Mouse (Mus musculus) forebrain, embryonic 16.5 days (tissue): ENCODE data around the gene Bcl7b. TPM values are rescaled to one million over a fixed set of nuclear protein-coding genes. Genes with fewer than 3 reads are reported as not detected.

Experiments used
- ATAC-seq: fragments of 200-750 bp; cut with Nextera tagmentation; 2 replicates; pipeline ENCODE4 v1.8.0; 2017; ENCODE audit warnings: mild to moderate bottlenecking, moderate library complexity
- H3K27ac ChIP-seq: fragments of 300-500 bp; sonication (generic); 2 replicates; pipeline ENCODE4 v1.5.1; 2014; ENCODE audit warnings: low read length, control low read depth
- H3K27me3 ChIP-seq: fragments of 300-500 bp; sonication (generic); replicated peaks from 2 replicates; pipeline ENCODE4 v1.6.1; 2014; ENCODE audit warnings: low read length; ENCODE audit not compliant: control insufficient read depth, insufficient read depth
- H3K36me3 ChIP-seq: fragments of 300-500 bp; sonication (generic); 2 replicates; pipeline ENCODE4 v1.6.1; 2014; ENCODE audit not compliant: control insufficient read depth, insufficient read depth
- H3K4me1 ChIP-seq: fragments of 300-500 bp; sonication (generic); replicated peaks from 2 replicates; pipeline ENCODE4 v1.6.1; 2014; ENCODE audit warnings: low read length; ENCODE audit not compliant: control insufficient read depth, insufficient read depth
- H3K4me2 ChIP-seq: fragments of 300-500 bp; sonication (generic); 2 replicates; pipeline ENCODE4 v1.6.1; 2014; ENCODE audit warnings: mild to moderate bottlenecking, low read length, control low read depth
- H3K4me3 ChIP-seq: fragments of 300-500 bp; sonication (generic); replicated peaks from 2 replicates; pipeline ENCODE4 v1.5.1; 2014; ENCODE audit warnings: mild to moderate bottlenecking, low read length, control low read depth
- H3K9ac ChIP-seq: fragments of 300-500 bp; sonication (generic); replicated peaks from 2 replicates; pipeline ENCODE4 v1.6.1; 2014; ENCODE audit warnings: low read depth, low read length, control low read depth
- H3K9me3 ChIP-seq: fragments of 300-500 bp; sonication (generic); 2 replicates; pipeline ENCODE4 v1.6.1; 2016; ENCODE audit warnings: low read length; ENCODE audit not compliant: control insufficient read depth
- WGBS: fragments of 180-500 bp; shearing (Covaris S2); extraction: QIAGEN DNeasy Blood & Tissue Kit; methylation state at CpG from one replicate; pipeline ENCODE4 v1.1.7; 2014; 5-methylcytosine and 5-hydroxymethylcytosine counted together
- polyA plus RNA-seq: library from polyadenylated mRNA; unstranded; fragments of >200 nt; fragmentation: Nextera tagmentation; extraction: Ambion mirVana; gene quantifications from 2 replicates; pipeline ENCODE4 v1.2.1, GENCODE M21; 2015

Bcl7b gene
- polyA plus RNA-seq, 1 experiment from 2014 or later, result 49.7 TPM

DNA sequence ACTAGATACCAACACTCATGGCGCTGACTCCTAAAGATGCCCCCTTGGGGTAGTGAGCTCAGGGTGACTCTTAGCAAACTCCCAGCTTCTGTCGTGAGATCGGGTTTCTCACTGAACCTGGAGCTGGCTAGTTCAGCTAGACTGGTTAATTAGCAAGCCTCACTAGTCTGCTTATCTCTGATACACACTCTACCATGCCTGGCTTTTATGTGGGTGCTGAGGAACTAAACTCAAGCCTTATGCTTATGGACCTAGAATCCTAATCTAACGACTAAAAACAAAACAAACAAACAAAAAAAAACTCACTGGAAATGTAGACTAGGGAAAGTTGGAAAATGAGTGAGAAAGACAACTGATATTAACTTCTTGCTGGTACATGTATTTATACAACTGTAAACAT, 23.6 kb upstream of the Bcl7b start:
- Histone ChIP-seq H3K4me3 (no peak overlapping the region), H3K27ac (no peak overlapping the region), H3K36me3 (no peaks in the 10 kb centered on the region), H3K9me3 (no peaks in the 10 kb centered on the region), H3K9ac (no peak overlapping the region), H3K27me3 (no peaks in the 10 kb centered on the region), H3K4me1 (peaks cover 6% of the 10 kb centered on the region; the same call in 1 of the 2 replicates), H3K4me2 (no peak overlapping the region)
- 67% methylated on average over 4 of the region's 4 CpGs for WGBS
- no peak for ATAC-seq

GRCm38 (mm10) chr5:135145532-135145931, 22.6 kb upstream of the Bcl7b start:
- ATAC-seq, result no peak
- Histone ChIP-seq H3K9me3 (no peaks in the 10 kb centered on the region), H3K27ac (no peak overlapping the region), H3K4me2 (no peak overlapping the region), H3K4me3 (no peak overlapping the region), H3K27me3 (no peaks in the 10 kb centered on the region), H3K4me1 (peaks cover 9% of the 10 kb centered on the region; the same call in 1 of the 2 replicates), H3K36me3 (no peaks in the 10 kb centered on the region), H3K9ac (no peak overlapping the region)
- WGBS, result 91% methylated on average over 3 of the region's 3 CpGs

DNA sequence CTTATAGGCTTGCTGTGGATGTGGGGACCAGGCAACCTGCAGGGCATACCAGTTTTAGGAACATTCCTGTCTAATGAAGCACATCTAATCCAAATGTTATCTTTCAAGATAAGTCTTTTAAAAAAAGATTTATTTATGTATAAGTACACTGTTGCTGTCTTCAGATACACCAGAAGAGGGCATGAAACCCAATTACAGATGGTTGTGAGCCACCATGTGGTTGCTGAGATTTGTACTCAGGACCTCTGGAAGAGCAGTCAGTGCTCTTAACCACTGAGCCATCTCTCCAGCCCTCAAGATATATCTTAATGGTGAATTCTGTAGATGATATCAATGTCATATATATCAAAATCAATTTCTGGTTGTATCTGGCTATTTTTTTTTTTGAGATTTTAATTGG, 22.1 kb upstream of the Bcl7b start:
- H3K27ac ChIP-seq, result no peak overlapping the region
- ATAC-seq, result no peak
- no peak overlapping the region for H3K9ac ChIP-seq
- no peak overlapping the region for H3K4me3 ChIP-seq
- no peaks in the 10 kb centered on the region for H3K27me3 ChIP-seq
- no peak overlapping the region for H3K4me2 ChIP-seq
- no peaks in the 10 kb centered on the region for H3K9me3 ChIP-seq
- H3K4me1 ChIP-seq, result peaks cover 10% of the 10 kb centered on the region; the same call in 1 of the 2 replicates
- H3K36me3 ChIP-seq, result no peaks in the 10 kb centered on the region

- WGBS, result under 1% methylated on average over 13 of the region's 13 CpGs
- Histone ChIP-seq H3K27ac (no peak overlapping the region; the same call in 1 of the 2 replicates), H3K4me1 (peaks cover 10% of the 10 kb centered on the region; the same call in 1 of the 2 replicates), H3K9ac (peak overlapping the region; percentile 82), H3K9me3 (no peaks in the 10 kb centered on the region), H3K27me3 (no peaks in the 10 kb centered on the region), H3K4me3 (peak overlapping the region; percentile 88), H3K4me2 (peak overlapping the region; percentile 77), H3K36me3 (no peaks in the 10 kb centered on the region; the same call in none of the 2 replicates)
- ATAC-seq, result no peak
Observed at GRCm38 (mm10) chr5:135148715-135149052, 19.4 kb upstream of the Bcl7b start.

GRCm38 (mm10) chr5:135149053-135149819, 18.8 kb upstream of the Bcl7b start, which contains the start of gene Tbl2:
Gene Tbl2, plus strand, starts transcription at chr5:135149657.
- peak; percentile 97 for ATAC-seq
- H3K4me1 ChIP-seq, result peaks cover 10% of the 10 kb centered on the region; the same call in 1 of the 2 replicates
- H3K9ac ChIP-seq, result peak within 1 kb of the TSS; percentile 82
- peak within 1 kb of the TSS; percentile 69 for H3K27ac ChIP-seq
- peak within 1 kb of the TSS; percentile 77 for H3K4me2 ChIP-seq
- peak within 1 kb of the TSS; percentile 88 for H3K4me3 ChIP-seq
- peaks cover 4% of the 10 kb centered on the region for H3K36me3 ChIP-seq
- WGBS, result 0% methylated on average over 61 of the region's 63 CpGs
- no peaks in the 10 kb centered on the region for H3K9me3 ChIP-seq
- H3K27me3 ChIP-seq, result no peaks in the 10 kb centered on the region

- Histone ChIP-seq H3K9me3 (no peaks in the 10 kb centered on the region), H3K27me3 (no peaks in the 10 kb centered on the region)
- 0% methylated on average over 23 of the region's 23 CpGs for WGBS
Observed at GRCm38 (mm10) chr5:135149820-135150178, 18.3 kb upstream of the Bcl7b start.

DNA sequence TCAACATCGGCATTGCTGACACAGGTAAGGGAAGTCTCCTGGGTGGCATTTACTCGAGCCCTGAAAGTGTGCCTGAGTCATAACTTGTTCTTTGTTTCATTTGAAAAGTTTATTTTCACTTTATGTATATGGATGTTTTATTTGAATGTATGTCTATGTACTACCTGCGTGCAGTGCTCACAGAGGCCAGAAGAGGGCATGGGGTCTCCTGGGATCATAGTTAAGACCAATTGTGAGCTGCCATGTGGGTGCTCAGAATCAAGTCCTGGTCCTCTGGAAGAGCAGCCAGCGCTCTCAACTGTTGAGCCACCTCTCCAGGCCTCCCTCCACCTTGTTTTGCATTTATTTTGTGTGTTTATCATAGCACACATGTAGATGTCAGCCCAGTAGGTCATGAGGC, 11.6 kb upstream of the Bcl7b start:
- WGBS, result 95% methylated on average over 4 of the region's 4 CpGs
- no peak for ATAC-seq

More at GRCm38 (mm10) chr5:135149820-135150178, 18.3 kb upstream of the Bcl7b start:
- Histone ChIP-seq H3K4me1 (peaks cover 10% of the 10 kb centered on the region; the same call in 1 of the 2 replicates), H3K4me2 (peak overlapping the region; percentile 77), H3K27ac (peak overlapping the region; percentile 69), H3K4me3 (peak overlapping the region; percentile 88), H3K36me3 (peaks cover 7% of the 10 kb centered on the region), H3K9ac (peak overlapping the region; percentile 82)
- no peak for ATAC-seq

GRCm38 (mm10) chr5:135161221-135161620, 6.9 kb upstream of the Bcl7b start:
- no peaks in the 10 kb centered on the region for H3K4me1 ChIP-seq
- H3K36me3 ChIP-seq, result peaks cover 33% of the 10 kb centered on the region
- no peaks in the 10 kb centered on the region for H3K27me3 ChIP-seq
- H3K4me3 ChIP-seq, result no peak overlapping the region
- no peak for ATAC-seq
- H3K9me3 ChIP-seq, result no peaks in the 10 kb centered on the region
- no peak overlapping the region for H3K9ac ChIP-seq
- no peak overlapping the region for H3K27ac ChIP-seq
- WGBS, result 92% methylated on average over 4 of the region's 4 CpGs
- no peak overlapping the region for H3K4me2 ChIP-seq

More for the DNA sequence above, 11.6 kb upstream of the Bcl7b start:
- Histone ChIP-seq H3K27me3 (no peaks in the 10 kb centered on the region), H3K9ac (no peak overlapping the region), H3K9me3 (no peaks in the 10 kb centered on the region), H3K27ac (no peak overlapping the region), H3K4me2 (no peak overlapping the region), H3K4me3 (no peak overlapping the region), H3K36me3 (peaks cover 43% of the 10 kb centered on the region), H3K4me1 (no peaks in the 10 kb centered on the region)

DNA sequence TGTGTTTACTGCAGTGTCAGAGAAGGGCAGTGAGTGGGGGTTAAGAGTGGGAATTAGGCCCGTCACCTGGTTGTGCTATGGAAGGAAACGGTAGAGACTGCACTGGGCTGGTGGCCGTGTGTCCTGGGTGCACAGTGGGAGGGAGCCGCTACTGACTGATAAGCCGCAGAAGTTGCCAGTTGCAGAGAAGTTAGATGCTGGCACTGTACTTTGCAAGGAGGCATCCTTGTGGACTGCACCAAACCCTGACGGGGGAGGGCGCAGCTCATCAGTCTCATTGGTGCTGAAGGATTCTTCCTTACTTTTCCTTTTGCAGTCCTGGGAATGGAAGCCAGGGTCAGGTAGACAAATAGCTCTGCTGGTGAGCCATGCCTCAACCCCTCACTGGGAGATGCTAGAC, 6.4 kb upstream of the Bcl7b start:
- Histone ChIP-seq H3K4me2 (no peak overlapping the region), H3K27me3 (no peaks in the 10 kb centered on the region), H3K27ac (no peak overlapping the region), H3K9ac (no peak overlapping the region), H3K4me1 (no peaks in the 10 kb centered on the region), H3K36me3 (peaks cover 29% of the 10 kb centered on the region), H3K9me3 (no peaks in the 10 kb centered on the region), H3K4me3 (no peak overlapping the region)
- ATAC-seq, result no peak
- 87% methylated on average over 7 of the region's 7 CpGs for WGBS
